Mouse (Mus musculus) MEL (cell line): ENCODE data around the gene B3gnt7. TPM values are rescaled to one million over a fixed set of nuclear protein-coding genes. Genes with fewer than 3 reads are reported as not detected.

Experiments
- DNase-seq: peaks from one replicate; pipeline ENCODE4 v3.0.0; 2011; ENCODE audit warnings: low read depth, low spot score
- H3K27ac ChIP-seq: 2 replicates; pipeline ENCODE4 v1.5.1; 2012; ENCODE audit warnings: low read depth, mild to moderate bottlenecking, control low read depth, low read length, moderate library complexity; ENCODE audit not compliant: control insufficient read depth
- H3K27me3 ChIP-seq, 2 experiments: fragments of 150-350 bp in 1 of 2; sonication (generic) in 1 of 2; 2 replicates each; pipeline ENCODE4 v1.6.1; 2012; ENCODE audit warnings: low read length in 2 of 2, mild to moderate bottlenecking in 2 of 2, improper control_type of control experiment in 1 of 2, moderate library complexity in 1 of 2; ENCODE audit not compliant: insufficient read depth in 2 of 2, control insufficient read depth in 1 of 2
- H3K36me3 ChIP-seq, 2 experiments: 2 replicates each; pipeline ENCODE4 v1.6.1; 2012 to 2014; ENCODE audit warnings: low read length in 2 of 2, improper control_type of control experiment in 1 of 2, inconsistent platforms in 1 of 2, mild to moderate bottlenecking in 1 of 2; ENCODE audit not compliant: insufficient read depth in 2 of 2, control insufficient read depth in 1 of 2
- H3K4me1 ChIP-seq, 2 experiments: fragments of 150-350 bp in 1 of 2; sonication (generic) in 1 of 2; 2 replicates each; pipeline ENCODE4 v1.6.1; 2012; ENCODE audit warnings: low read length in 2 of 2, improper control_type of control experiment in 1 of 2, mild to moderate bottlenecking in 1 of 2; ENCODE audit not compliant: insufficient read depth in 2 of 2, control insufficient read depth in 1 of 2
- H3K4me3 ChIP-seq, 2 experiments: fragments of 150-350 bp in 1 of 2; sonication (generic) in 1 of 2; 2 replicates each; pipeline ENCODE4 v1.5.1; 2012; ENCODE audit warnings: low read depth in 2 of 2, low read length in 2 of 2, mild to moderate bottlenecking in 2 of 2, moderate library complexity in 2 of 2, control low read depth in 1 of 2, improper control_type of control experiment in 1 of 2; ENCODE audit not compliant: control insufficient read depth in 1 of 2, insufficient read depth in 1 of 2
- H3K79me2 ChIP-seq: 2 replicates; pipeline ENCODE4 v1.6.1; 2012; ENCODE audit warnings: mild to moderate bottlenecking, low read length, moderate library complexity; ENCODE audit not compliant: control insufficient read depth, poor library complexity, insufficient read depth
- H3K9ac ChIP-seq: 2 replicates; pipeline ENCODE4 v1.6.1; 2012; ENCODE audit warnings: low read depth, mild to moderate bottlenecking, control low read depth, low read length, moderate library complexity; ENCODE audit not compliant: control insufficient read depth, poor library complexity, severe bottlenecking
- H3K9me3 ChIP-seq: fragments of 150-350 bp; sonication (generic); replicated peaks from 2 replicates; pipeline ENCODE4 v1.6.1; 2012; ENCODE audit warnings: mild to moderate bottlenecking, low read length, improper control_type of control experiment, moderate library complexity; ENCODE audit not compliant: insufficient read depth
- CHD1 ChIP-seq: IDR thresholded peaks from 2 replicates; pipeline ENCODE4 v1.6.1; 2012; ENCODE audit warnings: low read depth, mild to moderate bottlenecking, inconsistent platforms, low read length, improper control_type of control experiment
- CHD2 ChIP-seq: IDR thresholded peaks from 2 replicates; pipeline ENCODE4 v1.6.1; 2011; ENCODE audit warnings: low read length, improper control_type of control experiment
- GATA1 ChIP-seq: IDR thresholded peaks from 2 replicates; pipeline ENCODE4 v1.6.1; 2011; ENCODE audit warnings: low read depth, low read length, improper control_type of control experiment
- HCFC1 ChIP-seq: IDR thresholded peaks from 2 replicates; pipeline ENCODE4 v1.6.1; 2012; ENCODE audit warnings: low read depth, mild to moderate bottlenecking, inconsistent platforms, low read length, improper control_type of control experiment, moderate library complexity
- JUND ChIP-seq: IDR thresholded peaks from 2 replicates; pipeline ENCODE4 v1.6.1; 2011; ENCODE audit warnings: low read depth, mild to moderate bottlenecking, improper control_type of control experiment, low read length
- KAT2A ChIP-seq: conservative IDR thresholded peaks from 2 replicates; pipeline ENCODE4 v1.6.1; 2012; ENCODE audit warnings: low read depth, low read length, improper control_type of control experiment, inconsistent platforms
- MAFK ChIP-seq: IDR thresholded peaks from 2 replicates; pipeline ENCODE4 v1.6.1; 2011; ENCODE audit warnings: low read depth, mild to moderate bottlenecking, low read length, improper control_type of control experiment, borderline replicate concordance
- MAZ ChIP-seq: IDR thresholded peaks from 2 replicates; pipeline ENCODE4 v1.6.1; 2012; ENCODE audit warnings: low read depth, mild to moderate bottlenecking, inconsistent platforms, low read length, improper control_type of control experiment
- NELFE ChIP-seq: IDR thresholded peaks from 2 replicates; pipeline ENCODE4 v1.6.1; 2011; ENCODE audit warnings: low read depth, low read length, improper control_type of control experiment
- POLR2AphosphoS2 ChIP-seq: IDR thresholded peaks from 2 replicates; pipeline ENCODE4 v1.6.1; 2011; ENCODE audit warnings: low read length, improper control_type of control experiment
- RAD21 ChIP-seq: IDR thresholded peaks from 2 replicates; pipeline ENCODE4 v1.6.1; 2011; ENCODE audit warnings: mild to moderate bottlenecking, low read depth, low read length, improper control_type of control experiment
- RCOR1 ChIP-seq: IDR thresholded peaks from 2 replicates; pipeline ENCODE4 v1.6.1; 2012; ENCODE audit warnings: low read depth, mild to moderate bottlenecking, inconsistent platforms, low read length, improper control_type of control experiment
- SMC3 ChIP-seq: IDR thresholded peaks from 2 replicates; pipeline ENCODE4 v1.6.1; 2011; ENCODE audit warnings: low read depth, low read length, improper control_type of control experiment
- TBP ChIP-seq: IDR thresholded peaks from 2 replicates; pipeline ENCODE4 v1.8.0; 2011; ENCODE audit warnings: low read depth, low read length, improper control_type of control experiment
- UBTF ChIP-seq: IDR thresholded peaks from 2 replicates; pipeline ENCODE4 v1.6.1; 2012; ENCODE audit warnings: low read depth, mild to moderate bottlenecking, inconsistent platforms, low read length, improper control_type of control experiment, moderate library complexity, borderline replicate concordance; ENCODE audit not compliant: insufficient read depth
- USF1 ChIP-seq: IDR thresholded peaks from 2 replicates; pipeline ENCODE4 v1.6.1; 2014; ENCODE audit warnings: low read depth, mild to moderate bottlenecking, inconsistent platforms, low read length, improper control_type of control experiment, moderate library complexity
- ZKSCAN1 ChIP-seq: IDR thresholded peaks from 2 replicates; pipeline ENCODE4 v1.6.1; 2012; ENCODE audit warnings: low read depth, mild to moderate bottlenecking, inconsistent platforms, low read length, improper control_type of control experiment, moderate library complexity
- ZNF384 ChIP-seq: IDR thresholded peaks from 2 replicates; pipeline ENCODE4 v1.6.1; 2012; ENCODE audit warnings: low read depth, mild to moderate bottlenecking, inconsistent platforms, low read length, improper control_type of control experiment
- polyA plus RNA-seq, 2 experiments: library from polyadenylated mRNA; stranded (reverse) in 1 of 2; unstranded in 1 of 2; fragments of >175 nt in 1 of 2; fragments of >200 nt in 1 of 2; gene quantifications; 2 replicates each; pipeline versions ENCODE4 v1.2.1 to v1.2.4; 2012; ENCODE audit warnings: low replicate concordance in 2 of 2, low read depth in 1 of 2; ENCODE audit not compliant: insufficient read length in 2 of 2, insufficient read depth in 1 of 2, missing spikeins in 1 of 2
- total RNA-seq: library from RNA; depleted of rRNA; stranded (reverse); fragments of 300-350 nt; gene quantifications from 2 replicates; pipeline ENCODE4 v1.2.3, GENCODE M21; 2012

Gene B3gnt7
- total and polyA plus RNA-seq, 3 experiments: 0.40 TPM; not detected in 2

DNA sequence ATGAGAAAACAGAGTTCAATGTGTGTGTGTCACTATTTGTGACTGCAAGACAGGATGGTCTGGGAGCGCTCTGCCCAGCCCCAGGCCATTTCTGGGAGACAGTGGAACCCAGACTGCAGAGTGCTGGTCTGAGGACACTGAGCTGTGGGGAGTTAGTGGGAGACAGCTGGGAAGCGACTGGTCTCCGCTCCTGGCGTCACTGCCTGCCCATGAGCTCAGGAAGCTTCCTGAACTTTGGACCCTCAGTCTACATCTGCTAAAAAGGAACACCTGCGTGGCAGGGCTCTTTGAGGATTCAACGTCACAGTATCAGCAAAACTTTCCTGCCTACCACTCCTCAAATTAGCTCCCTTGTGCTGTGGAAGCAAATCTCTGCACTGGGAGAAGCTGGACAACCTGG lies 30.9 kb upstream of the B3gnt7 start (continued):
- TF ChIP-seq POLR2AphosphoS2 (no peak), GATA1 (no peak)

DNA sequence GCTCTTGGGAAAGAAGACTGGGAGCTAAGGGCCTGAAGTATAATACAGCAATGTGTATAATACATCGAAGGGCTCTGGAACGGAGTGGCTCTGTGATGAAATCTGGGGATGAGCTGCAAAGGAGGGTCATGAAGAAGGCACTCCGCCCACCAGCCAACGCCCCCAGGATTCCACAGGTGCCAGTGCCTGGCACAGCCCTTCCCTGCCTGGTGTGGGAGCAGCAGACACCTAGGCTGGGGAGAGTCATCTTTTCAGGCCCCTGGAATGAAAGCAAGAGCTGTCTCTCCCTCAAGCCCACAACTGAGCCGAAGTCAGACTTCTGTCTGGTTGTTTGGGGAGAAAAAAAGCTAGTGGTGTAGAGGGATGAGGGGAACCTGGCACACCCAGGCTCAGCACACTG lies 25.6 kb upstream of the B3gnt7 start:
- Histone ChIP-seq H3K79me2 (no peaks in the 10 kb centered on the region), H3K4me3 (no peak overlapping the region)
- no peak for TF ChIP-seq JUND
- no peak for TF ChIP-seq ZKSCAN1
- TF ChIP-seq MAFK: no peak
- TF ChIP-seq SMC3: no peak
- no peak for TF ChIP-seq ZNF384
- no peak for TF ChIP-seq USF1
- TF ChIP-seq HCFC1: no peak
- no peak for TF ChIP-seq KAT2A
- no peak for TF ChIP-seq NELFE
- TF ChIP-seq MAZ: no peak
- no peak for TF ChIP-seq TBP
- TF ChIP-seq RCOR1: no peak
- TF ChIP-seq, all 39 proteins: peak for 0

DNA sequence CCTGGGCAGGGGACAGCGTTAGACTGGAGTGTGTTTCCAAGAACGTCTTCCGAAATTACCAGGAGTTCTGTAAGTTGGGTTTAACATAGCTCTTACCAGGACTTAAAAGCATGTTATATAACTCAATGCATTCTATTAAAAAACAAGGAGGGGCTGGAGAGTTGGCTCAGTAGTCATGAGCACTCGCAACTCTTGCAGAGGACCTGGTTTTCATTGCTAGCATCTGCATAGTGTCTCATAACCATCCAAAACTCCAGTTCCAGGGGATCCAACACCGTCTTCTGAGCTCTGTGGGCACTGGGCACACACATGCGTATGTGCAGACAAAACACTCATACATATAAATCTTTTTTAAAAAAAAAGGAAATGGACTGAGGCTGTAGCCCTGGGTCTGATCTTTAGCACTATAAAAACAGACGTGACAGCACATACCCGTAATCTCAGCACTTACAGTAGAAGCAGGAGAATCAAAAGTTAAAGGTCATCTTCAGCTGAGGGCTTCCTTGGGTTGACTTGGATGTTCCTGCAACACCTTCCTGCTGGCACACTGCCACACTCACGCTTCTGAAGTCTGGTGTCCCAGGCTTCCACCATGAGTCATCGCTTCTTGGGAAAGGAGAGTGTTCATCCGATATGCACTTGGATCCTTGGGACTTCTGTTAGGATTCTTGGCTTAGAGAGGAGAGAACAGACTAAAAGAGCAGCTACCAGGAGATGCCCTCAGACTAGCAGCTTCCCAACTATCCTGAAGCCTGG lies 20.7 kb upstream of the B3gnt7 start:
- Histone ChIP-seq H3K27me3 (no peaks in the 10 kb centered on the region; a peak in 1 of 4 replicates), H3K36me3 (no peaks in the 10 kb centered on the region), H3K79me2 (no peaks in the 10 kb centered on the region), H3K27ac (no peak overlapping the region), H3K9me3 (no peaks in the 10 kb centered on the region), H3K9ac (no peak overlapping the region), H3K4me1 (no peaks in the 10 kb centered on the region), H3K4me3 (no peak overlapping the region)
- no peak for DNase-seq
- TF ChIP-seq CHD1 (no peak), GATA1 (no peak), CHD2 (no peak), POLR2AphosphoS2 (no peak), UBTF (no peak), ZKSCAN1 (no peak), MAZ (no peak), SMC3 (no peak), RAD21 (no peak)

More for the DNA sequence above, 25.6 kb upstream of the B3gnt7 start:
- no peak overlapping the region for H3K27ac ChIP-seq
- no peaks in the 10 kb centered on the region for H3K9me3 ChIP-seq
- no peak overlapping the region for H3K9ac ChIP-seq
- H3K4me1 ChIP-seq: no peaks in the 10 kb centered on the region
- no peaks in the 10 kb centered on the region for H3K36me3 ChIP-seq
- DNase-seq: no peak
- H3K27me3 ChIP-seq: no peaks in the 10 kb centered on the region
